ENCODE assay signal across 17 mouse cellular contexts in genomic region chr10:109160730-109161129, GRCm38 (mm10).
"Had no signal": no experiment of that assay in that cellular context is flagged by ENCODE, and none has a peak within 500 bp of the region (broad histone marks: within the 10 kb centered on the region; RNA-seq: fewer than 3 reads in every experiment).

No protein-coding gene starts in this region.

- H3K36me3 ChIP-seq: neural tube, embryonic 12.5 days; neural tube, embryonic 13.5 days; neural tube, embryonic 15.5 days; stomach, embryonic 15.5 days had no signal

- H3K4me2 ChIP-seq: neural tube, embryonic 12.5 days; neural tube, embryonic 13.5 days; neural tube, embryonic 15.5 days; stomach, embryonic 15.5 days had no signal

- H3K9ac ChIP-seq: neural tube, embryonic 12.5 days; neural tube, embryonic 13.5 days; neural tube, embryonic 15.5 days; stomach, embryonic 15.5 days had no signal

- H3K9me3 ChIP-seq: neural tube, embryonic 12.5 days; neural tube, embryonic 13.5 days; neural tube, embryonic 15.5 days; stomach, embryonic 15.5 days had no signal

- H3K4me1 ChIP-seq: neural tube, embryonic 12.5 days; neural tube, embryonic 15.5 days; stomach, embryonic 15.5 days had no signal

- H3K27me3 ChIP-seq: neural tube, embryonic 12.5 days; neural tube, embryonic 13.5 days; neural tube, embryonic 15.5 days; stomach, embryonic 15.5 days had no signal

- DNase-seq: retina, postnatal 1 day; right cerebral cortex, adult 18-20 months; right cerebral cortex, postnatal 14 days; right cerebral cortex, postnatal 25 days; right cerebral cortex, postnatal 4 days; spleen, adult 18-20 months; thymus, adult 18-20 months; thymus, adult 2 months; thymus, postnatal 14 days; thymus, postnatal 25 days; thymus, postnatal 36 days; thymus, postnatal 4 days had no signal

- H3K4me3 ChIP-seq: neural tube, embryonic 12.5 days; neural tube, embryonic 13.5 days; neural tube, embryonic 15.5 days; stomach, embryonic 15.5 days had no signal

- H3K27ac ChIP-seq: neural tube, embryonic 12.5 days; neural tube, embryonic 13.5 days; neural tube, embryonic 15.5 days; stomach, embryonic 15.5 days; stomach, postnatal 0 days had no signal
